Mouse (Mus musculus) bone marrow macrophage, adult 2 months (primary cell): ENCODE measurements around the gene Sec14l2.

Experiments
- CTCF ChIP-seq: IDR thresholded peaks from 2 replicates; pipeline ENCODE4 v1.5.1; 2012; ENCODE audit warnings: low read depth, mild to moderate bottlenecking, low read length, moderate library complexity
- POLR2A ChIP-seq: IDR thresholded peaks from 2 replicates; pipeline ENCODE4 v1.6.1; 2012; ENCODE audit warnings: mild to moderate bottlenecking, low read depth, low read length, borderline replicate concordance

GRCm38 (mm10) chr11:4134986-4135935 lies 12.0 kb upstream of the Sec14l2 start, which contains the start of gene Rnf215:
- TF ChIP-seq CTCF (peak; percentile 68), POLR2A (0 out of 2 replicates have a peak, but pooled peaks have one; percentile 53)
